10 mouse cellular contexts compared by ENCODE assay signal in genomic region chr4:102979385-102979784, GRCm38 (mm10). TPM values are rescaled to one million over a fixed set of nuclear protein-coding genes. Genes with fewer than 3 reads are reported as not detected.
A peak's percentile ranks its signal among the peaks of the same experiment; 100 is the strongest.
DNase-seq lines count a peak whose midpoint lies in the region; ATAC-seq lines count a peak whose summit lies in the region.
"Had no signal": no experiment of that assay in that cellular context is flagged by ENCODE, and none has a peak within 500 bp of the region (broad histone marks: within the 10 kb centered on the region; RNA-seq: fewer than 3 reads in every experiment).

No protein-coding gene starts in this region.

- H3K9me3 ChIP-seq in heart, embryonic 14.5 days (ENCODE audit: control insufficient read depth, low read length) = peaks cover 5% of the 10 kb centered on the region; the same call in 1 of the 2 replicates
- no peaks in the 10 kb centered on the region for H3K9me3 ChIP-seq in liver, embryonic 16.5 days (replicated peaks; ENCODE audit: control insufficient read depth, low read length)

- H3K9ac ChIP-seq in heart, embryonic 14.5 days (ENCODE audit: low read length) = no peak overlapping the region
- no peak overlapping the region for H3K9ac ChIP-seq in liver, embryonic 16.5 days (ENCODE audit: low read depth, low read length)

- peaks cover 2 to 11% of the 10 kb centered on the region in 2 experiments; a peak in 1 of 4 replicates for H3K4me1 ChIP-seq in heart, embryonic 14.5 days (ENCODE audit: control insufficient read depth in 2 of 2, insufficient read depth in 2 of 2, low read length in 2 of 2)
- no peaks in the 10 kb centered on the region for H3K4me1 ChIP-seq in liver, embryonic 16.5 days (ENCODE audit: control insufficient read depth, low read depth, low read length)

- peaks cover 13% of the 10 kb centered on the region; the same call in 1 of the 2 replicates for H3K27me3 ChIP-seq in heart, embryonic 14.5 days (ENCODE audit: control insufficient read depth, insufficient read depth, low read length)
- H3K27me3 ChIP-seq in liver, embryonic 16.5 days (ENCODE audit: control insufficient read depth, insufficient read depth, low read depth, low read length) = peaks cover 5% of the 10 kb centered on the region

- H3K27ac ChIP-seq in heart, embryonic 14.5 days (replicated peaks in 1 of 2; ENCODE audit: control insufficient read depth in 1 of 2, insufficient read depth in 1 of 2, low read depth in 2 of 2, low read length in 2 of 2) = no peak overlapping the region
- no peak overlapping the region for H3K27ac ChIP-seq in liver, embryonic 16.5 days (ENCODE audit: low read length)

- H3K4me3 ChIP-seq in heart, embryonic 14.5 days (ENCODE audit: control insufficient read depth in 1 of 2, insufficient read depth in 1 of 2, low read depth in 1 of 2, low read length in 2 of 2) = peak overlapping the region in 1 of 2 experiments; percentile 35; a peak in 3 of 4 replicates
- peak overlapping the region; percentile 31; the same call in 1 of the 2 replicates for H3K4me3 ChIP-seq in liver, embryonic 16.5 days (ENCODE audit: low read depth, low read length)

- no peak for ATAC-seq in heart, embryonic 14.5 days (ENCODE audit: insufficient number of reproducible peaks, insufficient read depth, low FRiP score, low read depth)
- ATAC-seq in granulocyte monocyte progenitor cell, adult 5-6 weeks (replicated peaks; ENCODE audit: poor library complexity, severe bottlenecking) = peak; percentile 74
- no peak for ATAC-seq in liver, embryonic 16.5 days (ENCODE audit: low read depth)

- 37% methylated on average over 5 of the region's 5 CpGs for WGBS in heart, embryonic 14.5 days
- WGBS in liver, embryonic 16.5 days (ENCODE audit: insufficient replicate concordance) = 28% methylated on average over 5 of the region's 5 CpGs

- H3K36me3 ChIP-seq in heart, embryonic 14.5 days (ENCODE audit: control insufficient read depth, insufficient read depth, low read length) = no peaks in the 10 kb centered on the region
- no peaks in the 10 kb centered on the region for H3K36me3 ChIP-seq in liver, embryonic 16.5 days (ENCODE audit: control insufficient read depth, insufficient read depth)

- peak overlapping the region; percentile 84 for H3K4me2 ChIP-seq in heart, embryonic 14.5 days (ENCODE audit: low read length)
- peak overlapping the region; percentile 56 for H3K4me2 ChIP-seq in liver, embryonic 16.5 days (ENCODE audit: low read depth, low read length)

- DNase-seq in heart, postnatal 4 days = no peak
- peak; percentile 34 for DNase-seq in CD4-positive, CD25-positive, alpha-beta regulatory T cell, adult 2 months (ENCODE audit: low read depth, low spot score)
- DNase-seq in adrenal gland, postnatal 10 days = no peak
- no peak for DNase-seq in ovary, adult 18-20 months (ENCODE audit: low spot score)
- DNase-seq in kidney, adult 18-20 months = no peak
- DNase-seq: adrenal gland, postnatal 36 days; lung, postnatal 10 days had no signal

RNA-seq across cellular contexts. Expression of gene Tctex1d1, which starts 1.0 kb away (rescaled TPM):
- not detected in 2 replicates for polyA plus RNA-seq in heart, embryonic 14.5 days (2014; fragmentation: Nextera tagmentation; extraction: Ambion mirVana)
- total RNA-seq in heart, postnatal 4 days (2021) = not detected
- total RNA-seq in granulocyte monocyte progenitor cell, adult 5-6 weeks (2014; fragmentation: Nextera tagmentation) = 9.4 and 25.4 TPM in 2 replicates
- 22.0 and 28.2 TPM in 2 replicates for total RNA-seq in granulocyte monocyte progenitor cell, adult 5-6 weeks (2017)
- polyA plus RNA-seq in liver, embryonic 16.5 days (2015; fragmentation: Nextera tagmentation; extraction: Ambion mirVana) = 0.11 and 0.13 TPM in 2 replicates
- total RNA-seq in adrenal gland, postnatal 10 days (2021) = not detected
- total RNA-seq: adrenal gland, postnatal 36 days had no signal

RNA-seq across cellular contexts. Expression of gene Insl5, which starts 47.3 kb away (rescaled TPM):
- not detected in 2 replicates for polyA plus RNA-seq in heart, embryonic 14.5 days (2014; fragmentation: Nextera tagmentation; extraction: Ambion mirVana)
- total RNA-seq in heart, postnatal 4 days (2021) = not detected
- total RNA-seq in granulocyte monocyte progenitor cell, adult 5-6 weeks (2014; fragmentation: Nextera tagmentation) = not detected in 2 replicates
- not detected in 2 replicates for total RNA-seq in granulocyte monocyte progenitor cell, adult 5-6 weeks (2017)
- not detected in 2 replicates for polyA plus RNA-seq in liver, embryonic 16.5 days (2015; fragmentation: Nextera tagmentation; extraction: Ambion mirVana)
- total RNA-seq in adrenal gland, postnatal 10 days (2021) = not detected
- total RNA-seq: adrenal gland, postnatal 36 days had no signal

Comparison
In these comparisons a context has a peak if more than half of its experiments do, and no peak if none do; other contexts are left out.
1. RNA of gene Tctex1d1, which starts 1.0 kb away (total RNA-seq): 9.4 to 28.2 TPM in granulocyte monocyte progenitor cell, adult 5-6 weeks; not detected in heart, postnatal 4 days and not detected in adrenal gland, postnatal 10 days; every median in the first group is over 4 times any median in the second.